Mouse (Mus musculus) embryonic fibroblast, embryonic 13.5 days (primary cell): Measurements from ENCODE around the gene Mtss1l. TPM values are rescaled to one million over a fixed set of nuclear protein-coding genes. Genes with fewer than 3 reads are reported as not detected.

ENCODE experiments used
- H3K27ac ChIP-seq: 2 replicates; pipeline ENCODE4 v1.5.1; 2012; ENCODE audit warnings: low read length, control low read depth, inconsistent platforms; ENCODE audit not compliant: insufficient read depth
- H3K4me1 ChIP-seq: 2 replicates; pipeline ENCODE4 v1.6.1; 2011; ENCODE audit warnings: low read length; ENCODE audit not compliant: control insufficient read depth, insufficient read depth
- H3K4me3 ChIP-seq: 2 replicates; pipeline ENCODE4 v1.5.1; 2011; ENCODE audit warnings: mild to moderate bottlenecking, control low read depth, low read length; ENCODE audit not compliant: insufficient read depth
- CTCF ChIP-seq: IDR thresholded peaks from 2 replicates; pipeline ENCODE4 v1.5.1; 2011; ENCODE audit warnings: mild to moderate bottlenecking, control low read depth, low read length, moderate library complexity, borderline replicate concordance; ENCODE audit not compliant: insufficient read depth
- POLR2A ChIP-seq: IDR thresholded peaks from 2 replicates; pipeline ENCODE4 v1.6.1; 2011; ENCODE audit warnings: low read depth, mild to moderate bottlenecking, control low read depth, low read length, moderate library complexity
- polyA plus RNA-seq: library from polyadenylated mRNA; stranded (reverse); fragments of >200 nt; gene quantifications from 2 replicates; pipeline ENCODE4 v1.2.4, GENCODE M21; 2011; ENCODE audit warnings: low read depth; ENCODE audit not compliant: missing spikeins, insufficient read length

Mtss1l gene
- polyA plus RNA-seq, 1 experiment: 54.3 TPM

- peak overlapping the region; percentile 74 for H3K27ac ChIP-seq
These were observed 67.7 kb downstream of the Mtss1l start for GRCm38 (mm10) chr8:110788981-110789380.

GRCm38 (mm10) chr8:110789571-110789970, 68.3 kb downstream of the Mtss1l start:
- no peak for TF ChIP-seq POLR2A
- TF ChIP-seq CTCF: no peak
- Histone ChIP-seq H3K4me3 (no peak overlapping the region), H3K4me1 (peaks cover 2% of the 10 kb centered on the region; the same call in 1 of the 2 replicates), H3K27ac (peak overlapping the region; percentile 74)

More at GRCm38 (mm10) chr8:110788981-110789380, 67.7 kb downstream of the Mtss1l start:
- Histone ChIP-seq H3K4me3 (no peak overlapping the region), H3K4me1 (peaks cover 2% of the 10 kb centered on the region; the same call in 1 of the 2 replicates)
- TF ChIP-seq CTCF: no peak
- no peak for TF ChIP-seq POLR2A

- peak overlapping the region; percentile 74 for H3K27ac ChIP-seq
- no peak overlapping the region for H3K4me3 ChIP-seq
- H3K4me1 ChIP-seq: peaks cover 2% of the 10 kb centered on the region; the same call in 1 of the 2 replicates
- TF ChIP-seq CTCF (no peak), POLR2A (no peak)
These were observed 69.0 kb downstream of the Mtss1l start for GRCm38 (mm10) chr8:110790270-110790669.

Other genes starting within 250 kb of the Mtss1l start
- gene Vac14, start 102.9 kb upstream of the Mtss1l start, polyA plus RNA-seq: 21.1 and 22.0 TPM in 2 replicates
- 2.7 and 5.0 TPM in 2 replicates for gene Il34, start 84.4 kb downstream of the Mtss1l start, polyA plus RNA-seq
- gene Cog4, start 125.1 kb downstream of the Mtss1l start, polyA plus RNA-seq: 44.9 and 49.1 TPM in 2 replicates
- 113 and 124 TPM in 2 replicates for gene Sf3b3, start 125.3 kb downstream of the Mtss1l start, polyA plus RNA-seq
- 7.0 and 8.4 TPM in 2 replicates for gene Fuk, start 181.0 kb downstream of the Mtss1l start, polyA plus RNA-seq
- gene St3gal2, start 198.4 kb downstream of the Mtss1l start, polyA plus RNA-seq: 55.7 and 63.3 TPM in 2 replicates